Mouse (Mus musculus) lung, adult 2 months (tissue): Measurements from ENCODE around the gene Aggf1. TPM values are rescaled to one million over a fixed set of nuclear protein-coding genes. Genes with fewer than 3 reads are reported as not detected.
"Not testable (repeated sequence)": the region's sequence is repeated elsewhere in the genome, so short reads cannot be mapped to it uniquely, and the experiment has no call there.

ENCODE experiments used
- DNase-seq: peaks from one replicate; pipeline ENCODE4 v3.0.0; 2022
- H3K4me1 ChIP-seq: fragments of 200-500 bp; 2 replicates; pipeline ENCODE4 v1.6.1; 2011; ENCODE audit warnings: low read length; ENCODE audit not compliant: control insufficient read depth, insufficient read depth
- H3K4me3 ChIP-seq: fragments of 200-500 bp; replicated peaks from 2 replicates; pipeline ENCODE3; 2011; ENCODE audit warnings: low read depth, mild to moderate bottlenecking, control low read depth, low read length; ENCODE audit errors: extremely low read depth
- CTCF ChIP-seq: fragments of 200-500 bp; IDR thresholded peaks from 2 replicates; pipeline ENCODE4 v1.5.1; 2011; ENCODE audit warnings: mild to moderate bottlenecking, low read length, control low read depth; ENCODE audit not compliant: insufficient read depth
- POLR2A ChIP-seq: fragments of 200-500 bp; IDR thresholded peaks from 2 replicates; pipeline ENCODE4 v1.6.1; 2011; ENCODE audit warnings: low read depth, mild to moderate bottlenecking, control low read depth, low read length, borderline replicate concordance; ENCODE audit errors: extremely low read depth
- WGBS: fragments of 180-500 bp; shearing (Covaris S2); methylation state at CpG from one replicate; pipeline ENCODE4 v1.1.7; 2018; 5-methylcytosine and 5-hydroxymethylcytosine counted together
- polyA plus RNA-seq: library from polyadenylated mRNA; depleted of rRNA; stranded (reverse); fragments of >200 nt; gene quantifications from 2 replicates; pipeline ENCODE4 v1.2.3, GENCODE M21; 2012

Gene Aggf1
- polyA plus RNA-seq, 1 experiment, result 18.2 TPM

DNA sequence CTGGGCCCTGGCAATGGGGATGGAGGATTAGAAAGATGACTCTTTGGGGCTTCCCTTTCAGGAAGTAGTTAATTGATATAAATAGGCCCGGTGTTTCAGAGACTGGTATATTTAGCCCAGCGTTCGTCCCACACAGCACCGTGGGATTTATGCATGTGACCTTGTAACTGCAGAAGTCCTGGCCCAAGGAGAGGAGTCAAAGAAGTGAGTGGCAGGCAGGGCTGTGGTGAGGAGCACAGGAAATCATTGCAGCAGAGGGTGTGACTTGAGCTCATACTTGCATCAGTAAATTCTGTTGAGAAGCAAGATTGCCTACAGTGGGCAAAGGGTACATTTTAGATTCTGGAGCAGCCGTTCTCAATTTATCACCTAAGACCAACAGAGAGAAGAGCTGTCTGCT, 7.3 kb upstream of the Aggf1 start:
- no peak for DNase-seq
- no peak overlapping the region for H3K4me3 ChIP-seq
- WGBS, result 42% methylated on average over 5 of the region's 5 CpGs
- no peaks in the 10 kb centered on the region for H3K4me1 ChIP-seq
- TF ChIP-seq CTCF, result no peak
- no peak for TF ChIP-seq POLR2A

DNA sequence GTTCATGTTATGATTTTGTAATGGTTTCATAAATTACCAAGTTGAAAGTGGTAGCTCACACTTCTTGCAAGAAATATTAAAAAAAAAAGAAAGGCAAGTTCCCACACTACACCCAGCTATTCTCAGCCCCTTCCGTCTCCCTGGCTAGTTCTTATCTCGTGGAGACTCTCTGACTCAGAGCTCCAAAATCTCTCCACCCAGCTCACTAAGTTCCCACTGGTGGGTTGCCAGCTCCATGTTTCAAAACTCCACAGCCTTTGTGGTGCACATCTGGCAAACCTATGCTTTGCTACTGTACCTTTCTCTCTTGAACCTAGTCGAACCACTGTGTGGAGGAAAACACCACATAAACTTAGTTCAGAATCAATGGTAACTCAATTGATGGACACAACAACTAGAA, 3.5 kb upstream of the Aggf1 start:
- DNase-seq, result no peak
- no peak for TF ChIP-seq CTCF
- no peak for TF ChIP-seq POLR2A
- peaks cover 4% of the 10 kb centered on the region for H3K4me1 ChIP-seq
- no peak overlapping the region for H3K4me3 ChIP-seq
- 69% methylated on average over 3 of the region's 3 CpGs for WGBS

DNA sequence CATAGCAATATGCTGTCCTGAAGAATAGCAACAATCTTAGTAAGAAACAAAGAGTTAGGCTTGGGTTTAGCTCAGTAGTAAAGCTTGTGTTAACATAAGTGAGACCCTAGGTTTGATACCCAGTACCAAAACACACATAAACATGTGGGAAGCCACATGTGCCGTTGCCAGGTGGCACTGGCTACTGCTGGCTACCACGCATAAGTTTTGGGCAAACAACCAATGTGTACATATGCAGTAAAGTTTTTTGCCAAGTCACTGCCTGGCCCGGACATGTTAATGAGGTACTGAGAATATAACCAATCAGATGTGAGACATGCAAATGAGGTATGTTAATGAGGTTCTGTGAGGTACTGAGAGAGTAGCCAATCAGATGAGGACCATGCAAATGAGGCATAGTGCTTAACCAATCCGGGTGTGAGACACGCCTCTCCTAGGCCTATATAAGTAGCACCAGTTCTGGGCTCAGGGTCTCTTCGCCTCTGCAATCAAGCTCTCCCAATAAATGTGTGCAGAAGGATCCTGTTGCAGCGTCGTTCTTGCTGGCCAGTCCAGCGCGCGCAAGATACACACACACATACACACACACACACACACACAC, 1.6 kb upstream of the Aggf1 start:
- not testable (repeated sequence) for H3K4me3 ChIP-seq, DNase-seq
- WGBS, result 92% methylated on average over 11 of the region's 11 CpGs
- H3K4me1 ChIP-seq, result peaks cover 11% of the 10 kb centered on the region

DNA sequence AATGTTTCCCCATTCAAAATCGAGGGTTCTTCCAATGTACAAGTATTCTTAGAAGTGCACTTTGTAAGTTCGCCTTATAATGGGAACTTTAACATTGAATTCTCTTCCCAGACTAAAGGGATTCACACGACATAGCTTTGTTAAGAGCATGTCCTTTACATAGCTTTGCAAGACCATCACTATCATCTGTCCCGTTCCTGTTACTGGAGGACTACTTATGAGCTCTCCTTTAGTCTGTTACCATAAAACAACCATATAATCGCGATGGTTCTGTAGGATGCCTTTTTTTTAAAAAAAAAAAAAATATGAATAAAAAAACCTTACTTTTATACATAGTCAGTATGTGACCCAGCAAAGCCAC, 382 bp upstream of the Aggf1 start:
- WGBS, result 20% methylated on average over 6 of the region's 6 CpGs
- DNase-seq, result no peak
- Histone ChIP-seq H3K4me1 (peaks cover 11% of the 10 kb centered on the region), H3K4me3 (peak overlapping the region; percentile 96)
- no peak for TF ChIP-seq CTCF
- no peak for TF ChIP-seq POLR2A

DNA sequence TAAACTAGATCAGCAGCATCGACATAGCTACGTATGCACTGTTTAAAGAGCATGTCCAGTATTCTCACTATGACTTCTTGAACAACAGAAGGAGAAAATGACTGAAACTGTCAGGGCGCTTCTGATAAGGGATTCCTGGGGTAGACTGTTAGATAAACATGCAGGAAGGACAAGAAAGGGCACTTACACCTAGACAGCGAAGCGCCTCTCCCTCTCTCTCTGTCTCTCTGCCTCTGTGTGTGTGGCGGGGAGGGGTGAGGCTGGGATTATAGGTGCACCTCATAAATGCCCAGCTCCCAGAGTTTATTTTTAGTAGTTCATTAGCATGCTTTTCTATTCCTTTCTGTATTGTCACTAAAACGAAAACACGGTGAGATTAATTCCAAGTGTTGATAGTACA, 8.8 kb downstream of the Aggf1 start:
- TF ChIP-seq POLR2A (no peak), CTCF (no peak)
- H3K4me1 ChIP-seq, result no peaks in the 10 kb centered on the region
- 89% methylated on average over 8 of the region's 8 CpGs for WGBS
- no peak for DNase-seq
- no peak overlapping the region for H3K4me3 ChIP-seq

DNA sequence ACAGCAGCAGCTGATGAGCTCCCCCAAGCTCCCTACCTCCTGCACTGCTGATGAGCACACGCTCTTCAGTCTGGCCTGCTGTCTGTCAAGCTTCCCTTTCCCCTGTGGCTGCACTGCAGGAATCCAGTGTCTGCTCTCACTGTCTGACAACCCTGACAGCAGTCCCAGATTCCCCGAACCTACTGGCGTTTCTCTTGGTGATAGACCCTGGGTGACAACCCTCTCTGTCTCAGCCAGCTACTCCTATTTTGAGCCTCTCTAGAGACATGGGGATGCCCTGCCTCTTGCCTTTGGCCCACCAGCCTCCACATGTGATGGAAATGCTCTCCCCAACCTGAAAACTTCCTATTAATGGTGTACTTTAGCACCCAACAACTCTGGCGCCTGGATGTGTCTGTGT, 11.7 kb downstream of the Aggf1 start:
- no peaks in the 10 kb centered on the region for H3K4me1 ChIP-seq
- TF ChIP-seq POLR2A, result no peak
- TF ChIP-seq CTCF, result no peak
- DNase-seq, result no peak
- no peak overlapping the region for H3K4me3 ChIP-seq
- 86% methylated on average over 4 of the region's 4 CpGs for WGBS

DNA sequence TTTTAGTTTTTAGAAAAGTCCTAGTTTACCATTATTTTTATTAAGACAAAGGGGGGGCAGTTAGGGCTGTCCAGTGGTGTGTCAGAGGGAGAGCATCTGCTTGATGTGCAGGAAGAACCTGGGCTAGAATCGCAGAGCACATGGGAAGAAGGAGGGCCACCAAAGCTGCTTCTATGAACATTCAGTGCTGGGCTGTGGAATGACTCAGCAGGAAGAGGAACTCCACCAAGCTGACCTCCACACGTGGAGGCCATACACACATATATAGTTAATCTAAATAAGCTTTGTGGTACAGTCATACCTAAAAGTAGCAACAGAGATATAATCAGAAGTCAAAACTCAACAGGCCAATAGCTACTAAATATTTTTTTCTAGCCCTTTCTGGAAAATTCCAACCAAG, 16.9 kb downstream of the Aggf1 start:
- no peak for DNase-seq
- H3K4me1 ChIP-seq, result no peaks in the 10 kb centered on the region
- 59% methylated on average over 2 of the region's 2 CpGs for WGBS
- TF ChIP-seq POLR2A (no peak), CTCF (no peak)
- no peak overlapping the region for H3K4me3 ChIP-seq

DNA sequence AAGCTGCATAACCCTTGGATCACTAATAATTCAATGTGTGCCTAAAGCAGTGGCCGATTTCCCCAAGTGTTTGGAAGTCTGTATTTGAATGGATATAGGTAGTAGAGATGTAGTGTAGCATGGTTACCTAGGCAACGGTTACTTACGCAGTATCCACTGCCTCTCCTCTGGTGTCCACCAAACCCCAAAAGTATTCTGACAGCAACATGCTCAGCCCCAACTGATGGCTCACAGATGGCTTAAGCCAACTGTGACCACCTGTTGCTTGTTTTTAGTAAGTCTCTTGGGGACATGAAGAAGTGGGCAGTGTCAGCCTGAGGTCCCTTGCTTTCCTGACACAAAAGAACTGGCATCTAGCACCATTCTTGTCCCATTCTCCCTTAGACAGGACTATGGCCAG, 26.7 kb downstream of the Aggf1 start:
- Histone ChIP-seq H3K4me1 (no peaks in the 10 kb centered on the region), H3K4me3 (no peak overlapping the region)
- TF ChIP-seq POLR2A (no peak), CTCF (no peak)
- DNase-seq, result no peak
- WGBS, result 92% methylated on average over 3 of the region's 3 CpGs

DNA sequence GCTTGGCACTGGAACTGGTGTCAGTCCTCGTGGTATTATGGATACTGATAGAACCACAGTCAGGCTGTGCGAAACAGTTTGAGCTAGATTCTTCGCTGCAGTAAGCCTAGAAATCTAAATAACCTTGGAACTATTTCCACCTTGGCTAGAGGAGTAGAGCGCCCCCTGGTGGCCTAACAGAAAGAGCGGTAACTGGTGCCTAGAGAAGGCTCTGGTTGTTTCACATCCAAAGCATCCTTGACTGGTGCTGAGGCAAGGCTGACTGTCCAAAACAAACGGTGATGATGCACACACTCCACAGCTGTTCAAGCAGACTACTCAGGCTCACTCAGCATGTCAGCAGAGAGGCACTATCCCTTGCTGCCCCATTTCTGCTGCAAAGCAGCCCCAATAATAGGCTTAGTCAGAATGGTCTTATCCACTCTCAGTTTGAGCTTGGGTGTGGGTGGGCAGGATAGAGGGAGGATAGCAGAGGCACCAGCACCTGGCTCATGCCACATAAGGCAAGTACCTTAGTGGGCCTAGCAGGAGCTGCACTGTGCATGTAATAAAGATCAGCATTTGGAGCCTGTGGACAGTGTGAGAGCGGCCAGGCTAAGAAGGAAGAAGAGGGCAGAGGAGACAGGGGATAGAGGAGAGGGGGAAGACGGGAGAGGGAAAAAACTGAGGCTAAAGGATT, 28.0 kb downstream of the Aggf1 start:
- no peak overlapping the region for H3K4me3 ChIP-seq
- TF ChIP-seq POLR2A (no peak), CTCF (peak; percentile 71)
- 25% methylated on average over 8 of the region's 8 CpGs for WGBS
- no peaks in the 10 kb centered on the region for H3K4me1 ChIP-seq
- DNase-seq, result peak; percentile 60

DNA sequence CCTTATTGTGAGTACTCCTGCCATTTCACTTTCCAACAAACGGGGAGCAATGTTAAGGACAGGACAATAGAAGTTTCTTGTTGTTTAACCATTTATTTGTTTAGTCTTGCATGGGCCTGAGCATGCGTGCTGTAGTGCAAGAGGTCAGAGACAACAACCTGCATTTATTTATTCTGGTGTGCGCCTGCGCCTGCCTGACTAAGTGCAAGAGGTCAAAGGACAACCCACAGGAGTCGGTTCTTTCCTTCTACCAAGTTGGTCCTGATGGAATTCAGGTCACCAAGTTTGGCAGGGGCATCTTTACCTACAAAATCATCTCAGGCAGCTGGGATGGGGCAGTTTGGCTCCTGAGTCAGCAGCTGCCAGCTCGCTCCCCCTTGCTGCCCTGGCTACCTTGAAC, 29.3 kb downstream of the Aggf1 start:
- WGBS, result 68% methylated on average over 6 of the region's 6 CpGs
- H3K4me3 ChIP-seq, result no peak overlapping the region
- TF ChIP-seq POLR2A, result no peak
- no peak for TF ChIP-seq CTCF
- DNase-seq, result no peak
- H3K4me1 ChIP-seq, result no peaks in the 10 kb centered on the region
